Mouse (Mus musculus) gastrocnemius, postnatal 4 days (tissue): ENCODE data around the gene Gm45213. TPM values are rescaled to one million over a fixed set of nuclear protein-coding genes. Genes with fewer than 3 reads are reported as not detected.
A peak's percentile ranks its signal among the peaks of the same experiment; 100 is the strongest.
"Not testable (repeated sequence)": the region's sequence is repeated elsewhere in the genome, so short reads cannot be mapped to it uniquely, and the experiment has no call there.

Source experiments
- DNase-seq, 2 experiments: peaks; one replicate each; pipeline ENCODE4 v3.0.0; 2021 to 2022; ENCODE audit warnings: low spot score in 2 of 2, mixed read lengths in 2 of 2
- total RNA-seq, 2 experiments: library from RNA; stranded (reverse); gene quantifications; 2 replicates each; pipeline ENCODE4 v1.2.3; 2021

The Gm45213 gene
- total RNA-seq, 2 experiments from 2014 or later, result not detected

GRCm38 (mm10) chr7:66048446-66049230, 5.2 kb downstream of the Gm45213 start:
- DNase-seq, result no peak

DNA sequence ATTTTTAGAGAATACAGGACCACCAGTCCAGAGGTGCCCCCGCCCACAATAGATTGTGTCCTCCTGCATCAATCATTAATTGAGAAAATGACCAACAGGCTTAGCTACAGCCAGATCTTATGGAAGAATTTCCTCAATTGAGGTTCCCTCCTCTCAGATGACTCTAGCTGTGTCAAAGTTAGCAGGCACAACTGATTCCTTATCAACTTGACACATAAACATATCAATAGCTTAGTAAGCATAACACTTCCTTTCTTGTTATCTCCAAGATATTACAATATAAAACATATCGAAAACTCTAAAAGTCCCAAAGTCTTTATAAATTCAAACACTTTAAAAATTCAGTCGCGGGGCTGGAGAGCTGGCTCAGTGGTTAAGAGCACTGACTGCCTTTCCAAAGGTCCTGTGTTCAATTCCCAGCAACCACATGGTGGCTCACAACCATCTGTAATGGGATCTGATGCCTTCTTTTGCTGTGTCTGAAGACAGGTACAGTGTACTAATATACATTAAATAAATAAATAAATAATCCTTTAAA, 10.6 kb downstream of the Gm45213 start:
- DNase-seq, result no peak

DNA sequence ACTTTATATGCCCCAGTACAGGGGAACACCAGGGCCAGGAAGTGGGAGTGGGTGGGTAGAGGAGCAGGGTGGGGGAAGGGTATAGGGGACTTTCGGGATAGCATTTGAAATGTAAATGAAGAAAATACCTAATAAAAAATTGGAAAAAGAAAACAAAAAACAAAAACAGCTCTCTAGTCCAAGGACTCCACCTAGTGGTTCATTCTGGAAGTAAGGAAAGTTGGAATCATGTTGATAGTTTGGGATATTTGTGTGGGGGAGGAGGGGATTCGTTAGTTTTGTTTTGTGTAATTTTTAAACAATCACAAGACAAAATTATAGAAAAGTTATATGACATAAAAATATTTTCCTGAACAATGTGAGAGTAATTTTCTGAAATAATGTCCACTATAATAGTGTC, 12.0 kb downstream of the Gm45213 start:
- DNase-seq, result not testable (repeated sequence)

DNA sequence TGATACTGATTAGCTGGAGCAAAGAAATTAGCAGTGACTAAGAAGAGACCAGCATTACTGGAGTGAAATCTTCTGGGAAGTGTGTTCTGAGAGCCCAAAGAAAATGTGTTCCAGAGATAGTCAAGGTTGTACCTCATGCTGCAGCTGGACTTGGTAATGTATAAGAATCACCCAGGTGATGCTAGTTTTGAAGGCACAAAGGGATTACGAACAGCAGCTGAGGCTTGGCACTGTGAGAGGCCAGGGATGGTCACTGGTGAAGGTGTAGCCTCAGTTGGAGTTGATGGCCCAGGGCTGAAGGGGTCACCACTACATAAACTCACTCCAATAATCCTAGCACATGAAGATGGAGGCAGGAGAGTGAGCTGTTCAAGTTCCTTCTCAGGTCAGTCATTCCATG, 15.3 kb downstream of the Gm45213 start, which contains the start of gene Snrpa1:
TSS of gene Snrpa1 (plus strand) at position 301 of the 400 bp plus-strand sequence.
- no peak for DNase-seq

DNA sequence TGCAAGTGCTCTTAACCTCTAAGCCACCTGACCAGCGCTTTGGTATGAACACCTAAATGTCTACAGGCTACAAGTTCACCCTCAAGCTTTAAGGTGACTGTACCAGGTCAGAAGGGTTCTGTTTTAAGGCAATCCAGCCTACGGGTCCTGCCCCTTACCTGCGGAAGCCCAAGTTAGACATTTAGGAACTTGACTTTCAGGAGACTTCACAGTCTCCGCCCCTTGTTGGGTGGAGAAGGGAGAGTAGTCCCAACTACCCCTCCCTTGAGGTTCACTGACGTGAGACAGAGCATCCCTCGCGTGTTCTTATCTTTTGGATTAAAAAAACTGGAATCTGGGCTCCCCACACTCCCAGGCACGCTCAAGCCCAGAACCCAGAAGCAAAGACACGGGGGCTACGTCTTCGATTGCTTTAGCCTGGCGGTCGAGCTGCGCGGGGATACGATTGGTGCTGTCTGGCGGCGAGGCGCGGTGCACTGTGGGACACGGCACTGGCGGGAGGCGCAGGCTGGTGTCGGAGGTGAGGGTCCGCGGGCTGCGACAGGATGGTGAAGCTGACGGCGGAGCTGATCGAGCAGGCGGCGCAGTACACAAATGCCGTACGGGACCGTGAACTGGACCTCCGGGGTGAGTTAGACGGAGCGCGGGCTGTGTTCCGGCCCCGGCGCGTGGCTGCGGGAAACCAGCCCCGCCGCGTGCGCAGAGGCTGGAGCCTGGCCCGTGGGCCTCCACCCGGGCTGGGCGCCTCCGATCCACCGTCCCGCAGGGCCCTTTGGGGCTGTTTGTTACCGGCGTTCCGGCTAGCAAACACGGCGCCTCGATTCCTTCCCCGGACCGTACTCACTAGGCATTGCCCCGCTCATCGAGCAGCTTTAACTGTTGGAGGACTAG, 16.9 kb downstream of the Gm45213 start:
- DNase-seq, result peak; percentile 78 to 86

- no peak for DNase-seq
Measured at GRCm38 (mm10) chr7:66061057-66061456, 17.7 kb downstream of the Gm45213 start.

- no peak for DNase-seq
Measured at GRCm38 (mm10) chr7:66076411-66076810, 33.0 kb downstream of the Gm45213 start.

GRCm38 (mm10) chr7:66079364-66080230, 36.2 kb downstream of the Gm45213 start, which contains the start of gene Selenos:
TSS of gene Selenos (plus strand) at chr7:66079649.
- peak; percentile 86 to 96 for DNase-seq

DNA sequence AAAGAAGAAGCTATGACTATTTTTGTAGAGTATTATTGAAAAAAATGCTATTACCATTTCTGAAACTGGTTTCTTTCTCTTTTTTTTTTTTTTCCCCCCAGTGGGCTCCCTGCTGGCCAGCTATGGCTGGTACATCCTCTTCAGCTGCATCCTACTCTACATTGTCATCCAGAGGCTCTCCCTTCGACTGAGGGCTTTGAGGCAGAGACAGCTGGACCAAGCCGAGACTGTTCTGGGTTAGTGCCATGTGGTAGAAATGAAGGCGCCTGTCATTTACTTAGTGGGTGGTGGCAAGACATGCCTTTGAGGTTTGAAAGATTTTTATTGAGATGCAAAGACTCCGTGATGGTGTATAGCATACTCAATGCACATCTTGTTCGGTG, 36.8 kb downstream of the Gm45213 start:
- DNase-seq, result no peak

DNA sequence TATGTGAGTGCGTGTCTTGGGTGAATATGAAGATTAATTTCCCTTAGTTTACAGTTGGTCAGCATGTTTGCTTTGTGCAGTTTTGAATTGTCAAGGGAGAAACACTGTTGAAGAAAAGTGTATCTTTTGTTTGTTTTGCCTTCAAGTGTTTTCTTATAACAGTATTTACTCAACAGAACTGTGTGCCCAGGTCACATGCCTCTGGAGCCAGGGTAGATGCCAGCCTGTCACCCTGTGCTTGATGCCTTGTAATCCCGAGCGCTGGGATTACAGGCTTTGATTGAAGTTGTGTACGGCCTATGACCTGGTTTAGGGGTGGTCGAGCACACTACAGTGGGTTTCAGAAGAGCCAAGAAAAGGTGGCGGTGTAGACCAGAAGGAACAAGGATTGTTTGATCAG, 40.4 kb downstream of the Gm45213 start:
- no peak for DNase-seq

GRCm38 (mm10) chr7:66084546-66084945, 41.1 kb downstream of the Gm45213 start:
- DNase-seq, result no peak

GRCm38 (mm10) chr7:66087652-66088051, 44.2 kb downstream of the Gm45213 start:
- DNase-seq, result no peak

DNA sequence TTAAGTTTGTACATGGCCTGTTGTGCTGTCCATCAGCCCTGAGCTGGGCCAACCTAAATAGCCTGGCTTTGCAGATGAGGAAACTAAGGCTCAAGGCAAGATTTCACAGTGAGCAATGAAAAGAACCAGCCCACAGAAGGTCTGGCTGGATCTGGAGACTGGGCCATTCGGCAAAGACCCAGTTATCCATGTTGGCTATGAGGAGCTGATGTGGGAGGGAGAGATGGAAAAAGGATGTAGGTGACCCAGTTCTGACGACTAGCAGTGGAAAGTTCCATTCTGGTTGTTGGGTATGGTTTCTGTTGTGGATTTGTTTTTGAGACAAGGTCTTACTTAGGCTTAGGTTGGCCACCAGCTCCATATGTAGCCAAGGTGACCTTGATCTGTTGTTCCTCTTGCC, 44.7 kb downstream of the Gm45213 start:
- no peak for DNase-seq

DNA sequence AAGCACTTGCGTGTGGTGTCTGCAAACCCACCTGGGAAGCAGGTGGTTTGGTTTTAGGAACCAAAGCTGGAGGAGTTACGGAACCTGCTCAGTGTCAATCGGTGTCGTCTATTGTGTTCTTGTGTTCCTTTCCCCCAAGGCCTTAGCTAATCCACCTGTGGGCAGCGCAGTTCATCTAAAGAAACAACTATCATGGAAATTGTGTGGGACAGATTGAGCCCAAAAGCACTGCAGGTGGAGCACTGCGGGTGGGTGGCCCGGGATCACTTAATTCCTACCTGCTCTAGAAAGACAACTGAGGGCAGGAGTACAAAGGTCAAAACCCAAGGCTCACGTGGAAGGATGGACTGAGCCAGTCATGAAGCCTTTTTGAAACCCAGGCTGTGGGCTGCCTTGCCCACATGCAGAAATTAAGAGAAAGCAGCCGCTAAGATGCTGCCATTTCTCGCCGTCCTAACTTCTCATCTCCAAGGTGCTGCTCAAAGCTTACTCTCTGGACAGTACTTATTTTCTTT, 47.3 kb downstream of the Gm45213 start:
- DNase-seq, result no peak

DNA sequence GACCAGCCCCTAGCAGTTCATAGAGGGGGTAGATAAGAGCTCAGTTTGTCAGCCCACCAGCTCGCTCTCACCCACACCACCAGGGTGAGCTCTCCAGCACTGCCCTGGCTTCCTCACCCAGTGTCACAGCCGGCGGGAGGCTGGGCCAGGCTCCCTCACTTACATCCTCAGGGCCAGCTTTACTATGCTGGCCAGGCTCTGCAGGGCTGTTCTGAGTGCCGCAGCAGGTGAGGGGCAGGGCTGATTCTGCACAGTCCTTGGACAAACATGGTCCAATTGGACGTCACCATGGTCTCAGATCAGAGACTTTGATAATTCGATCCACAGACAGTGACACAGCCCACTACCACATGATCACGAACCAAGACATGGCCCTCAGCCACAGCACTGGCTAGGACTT, 48.2 kb downstream of the Gm45213 start:
- DNase-seq, result no peak

GRCm38 (mm10) chr7:66092656-66093055, 49.3 kb downstream of the Gm45213 start:
- DNase-seq, result no peak

DNA sequence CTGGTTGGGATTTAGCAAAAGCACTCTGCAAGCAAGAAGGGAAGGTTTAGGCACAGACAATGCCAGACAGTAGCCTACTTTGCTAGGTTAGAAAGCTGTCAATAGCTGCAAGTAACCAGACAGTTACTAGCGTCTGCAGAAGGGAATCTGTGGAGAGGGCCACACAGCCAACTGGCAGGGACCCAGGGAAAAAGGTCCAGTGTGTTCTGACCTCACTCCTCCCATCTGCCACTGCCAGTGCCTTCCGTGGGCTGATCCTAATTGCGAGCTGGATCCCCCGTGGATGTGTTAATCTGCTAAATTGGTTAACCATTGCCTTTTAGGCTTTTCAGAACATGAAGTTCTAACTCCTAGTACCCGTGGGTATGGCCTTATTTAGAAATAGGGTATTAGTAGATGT, 50.7 kb downstream of the Gm45213 start:
- peak in 1 of 2 experiments; percentile 27 for DNase-seq

DNA sequence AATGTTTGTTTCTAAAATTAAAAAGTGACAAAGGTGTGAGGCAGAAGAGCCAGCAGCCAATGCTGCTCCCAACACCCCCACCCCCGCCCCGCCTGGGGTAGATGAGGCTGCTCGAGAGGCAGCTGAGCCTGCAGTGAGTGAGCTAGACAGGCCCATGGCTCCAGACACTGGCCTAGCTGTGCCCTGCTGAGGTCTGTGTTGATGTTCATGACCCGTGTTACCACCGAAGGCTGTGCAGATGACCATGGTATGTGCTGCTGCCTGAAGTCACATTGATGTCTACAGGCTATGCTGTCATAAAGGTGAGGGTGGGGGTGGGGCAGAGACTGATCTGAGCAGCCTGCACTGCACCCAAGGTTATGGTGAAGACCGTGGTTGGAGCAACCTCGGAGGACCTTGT, 55.4 kb downstream of the Gm45213 start:
- DNase-seq, result no peak

DNA sequence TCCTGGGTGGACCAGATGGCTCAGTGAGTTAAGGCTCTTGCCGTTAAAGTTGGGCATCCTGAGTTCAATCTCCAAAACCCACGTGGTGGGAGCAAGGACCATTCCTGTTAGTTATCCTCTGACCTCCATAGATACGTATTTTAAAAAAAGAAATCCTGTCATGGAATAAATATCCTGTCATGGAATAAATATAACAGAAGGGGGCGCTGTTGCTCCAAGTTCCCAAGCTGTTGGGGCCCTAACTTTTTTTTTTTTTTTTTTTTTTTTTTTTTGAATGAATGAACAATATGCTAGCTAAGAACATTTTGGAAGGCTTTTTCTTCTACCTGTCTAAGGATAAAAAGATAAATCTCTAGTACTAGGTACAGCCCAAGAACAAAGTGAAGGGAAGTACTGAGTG, 58.5 kb downstream of the Gm45213 start:
- DNase-seq, result no peak

DNA sequence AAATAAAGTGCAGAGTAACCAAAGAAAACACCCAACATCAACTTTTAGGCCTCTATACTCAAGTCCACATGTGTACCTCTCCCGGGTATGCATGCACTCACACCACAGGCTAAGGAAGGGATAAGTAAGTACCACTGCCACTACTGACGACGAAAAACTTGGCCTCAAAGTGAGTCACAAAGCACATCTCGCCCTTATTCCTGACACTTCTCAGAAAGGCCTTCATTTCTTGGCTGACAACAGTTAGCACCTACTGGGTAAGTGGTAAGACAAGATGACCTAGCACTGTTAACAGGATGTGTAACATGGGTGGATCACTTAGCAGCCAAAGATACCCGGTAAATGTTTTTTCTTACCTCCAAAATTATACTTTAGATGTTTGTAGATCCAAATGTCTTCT, 61.1 kb downstream of the Gm45213 start:
- DNase-seq, result no peak

DNA sequence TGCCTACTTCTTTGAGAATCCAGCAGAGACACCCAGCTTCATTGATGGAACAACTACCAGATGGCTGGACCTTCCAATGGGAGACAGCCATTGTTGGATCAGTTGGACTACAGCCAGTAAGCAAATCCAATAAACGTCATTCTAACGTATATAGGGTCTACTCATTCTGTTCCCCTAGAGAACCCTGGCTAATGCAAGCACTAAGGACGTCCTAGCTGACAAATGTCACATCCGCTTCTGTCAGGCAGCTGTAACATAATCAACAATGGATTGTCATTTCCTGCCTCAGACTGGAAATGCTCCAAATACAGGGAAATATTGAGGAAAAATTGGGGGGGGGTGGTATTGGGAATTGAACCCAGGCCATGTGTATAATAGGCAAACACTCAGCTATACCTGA, 62.4 kb downstream of the Gm45213 start:
- DNase-seq, result no peak
